Mouse (Mus musculus) heart, embryonic 11.5 days (tissue): ENCODE data around the gene Cyp2s1. TPM values are rescaled to one million over a fixed set of nuclear protein-coding genes. Genes with fewer than 3 reads are reported as not detected.
"Not testable (repeated sequence)": the region's sequence is repeated elsewhere in the genome, so short reads cannot be mapped to it uniquely, and the experiment has no call there.

Source experiments
- ATAC-seq: fragments of 200-750 bp; cut with Nextera tagmentation; replicated peaks from 2 replicates; pipeline ENCODE4 v1.8.0; 2017; ENCODE audit warnings: moderate library complexity; ENCODE audit not compliant: insufficient number of reproducible peaks, low FRiP score, low TSS enrichment
- H3K27ac ChIP-seq: fragments of 300-500 bp; sonication (generic); 2 replicates; pipeline ENCODE4 v1.5.1; 2014; ENCODE audit warnings: mild to moderate bottlenecking, low read depth, low read length
- H3K27me3 ChIP-seq: fragments of 300-500 bp; sonication (generic); 2 replicates; pipeline ENCODE4 v1.6.1; 2014; ENCODE audit warnings: mild to moderate bottlenecking, low read length, mixed read lengths; ENCODE audit not compliant: control insufficient read depth, insufficient read depth
- H3K36me3 ChIP-seq: fragments of 300-500 bp; sonication (generic); 2 replicates; pipeline ENCODE4 v1.6.1; 2014; ENCODE audit warnings: mild to moderate bottlenecking, low read length, moderate library complexity, mixed read lengths; ENCODE audit not compliant: control insufficient read depth, insufficient read depth
- H3K4me1 ChIP-seq: fragments of 300-500 bp; sonication (generic); 2 replicates; pipeline ENCODE4 v1.6.1; 2014; ENCODE audit warnings: low read length; ENCODE audit not compliant: control insufficient read depth, insufficient read depth
- H3K4me2 ChIP-seq: fragments of 300-500 bp; sonication (generic); 2 replicates; pipeline ENCODE4 v1.6.1; 2014; ENCODE audit warnings: mild to moderate bottlenecking, moderate library complexity
- H3K4me3 ChIP-seq: fragments of 300-500 bp; sonication (generic); 2 replicates; pipeline ENCODE4 v1.5.1; 2014; ENCODE audit warnings: low read depth, low read length
- H3K9ac ChIP-seq: fragments of 300-500 bp; sonication (generic); 2 replicates; pipeline ENCODE4 v1.6.1; 2014; ENCODE audit warnings: mild to moderate bottlenecking, low read depth, low read length, moderate library complexity
- H3K9me3 ChIP-seq: fragments of 300-500 bp; sonication (generic); replicated peaks from 2 replicates; pipeline ENCODE4 v1.6.1; 2016; ENCODE audit warnings: low read length; ENCODE audit not compliant: control insufficient read depth
- WGBS: fragments of 180-500 bp; shearing (Covaris S2); extraction: QIAGEN DNeasy Blood & Tissue Kit; methylation state at CpG from one replicate; pipeline ENCODE4 v1.1.7; 2014; ENCODE audit not compliant: insufficient replicate concordance; 5-methylcytosine and 5-hydroxymethylcytosine counted together
- polyA plus RNA-seq: library from polyadenylated mRNA; unstranded; fragments of >200 nt; fragmentation: Nextera tagmentation; extraction: Ambion mirVana; gene quantifications from 2 replicates; pipeline ENCODE4 v1.2.1, GENCODE M21; 2014

Gene Cyp2s1
- polyA plus RNA-seq, 1 experiment from 2014 or later, result 5.5 TPM

DNA sequence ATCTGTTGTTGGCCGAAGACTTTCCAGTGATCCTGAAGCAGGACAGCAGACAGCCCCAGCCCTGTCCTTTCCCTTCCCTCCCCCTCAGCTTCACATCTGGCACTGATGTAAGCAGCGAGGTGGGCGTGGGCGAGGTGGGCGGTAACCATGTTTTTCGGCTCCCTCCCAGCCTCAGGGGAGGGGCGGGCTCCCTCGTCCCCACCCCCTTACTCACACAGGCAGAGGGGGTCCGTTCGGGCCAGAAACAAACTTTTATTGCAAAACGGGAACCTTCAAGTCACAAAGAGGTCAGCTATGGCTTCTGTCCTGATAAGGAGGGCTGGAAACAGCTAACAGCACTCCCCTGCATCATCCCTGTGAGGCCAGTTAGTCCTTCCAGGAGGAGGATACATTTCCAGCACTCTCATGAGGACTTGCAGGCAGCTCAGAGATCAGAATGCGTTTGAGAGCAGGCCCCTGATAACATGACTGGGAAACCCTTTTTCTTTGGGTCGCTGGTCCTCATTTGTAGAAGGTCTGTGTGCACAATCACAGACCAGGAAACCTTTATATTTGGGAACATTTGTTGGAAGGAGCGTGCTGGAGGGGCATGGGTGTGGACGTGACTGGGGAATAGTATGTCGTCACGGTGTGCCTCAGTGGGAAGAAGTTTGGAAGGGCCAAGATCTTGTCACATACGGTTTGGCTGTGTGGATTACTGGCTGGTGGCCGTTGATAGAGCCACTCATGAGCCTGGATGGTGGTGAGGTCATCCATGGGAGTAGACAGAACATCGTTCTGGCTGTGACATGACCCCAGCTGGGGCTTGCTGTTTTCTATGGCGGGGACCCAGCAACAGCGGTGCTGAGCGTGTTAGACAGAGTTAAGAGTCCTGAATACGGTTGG is 14.2 kb downstream of the Cyp2s1 start:
- Histone ChIP-seq H3K27ac (peak overlapping the region; percentile 76), H3K36me3 (no peaks in the 10 kb centered on the region), H3K9me3 (peaks cover 2% of the 10 kb centered on the region; the same call in 1 of the 2 replicates), H3K4me2 (peak overlapping the region; percentile 62), H3K4me3 (peak overlapping the region; percentile 32), H3K27me3 (no peaks in the 10 kb centered on the region), H3K9ac (peak overlapping the region; percentile 58), H3K4me1 (peaks cover 12% of the 10 kb centered on the region)
- peak; percentile 68 for ATAC-seq
- 19% methylated on average over 24 of the region's 24 CpGs for WGBS

DNA sequence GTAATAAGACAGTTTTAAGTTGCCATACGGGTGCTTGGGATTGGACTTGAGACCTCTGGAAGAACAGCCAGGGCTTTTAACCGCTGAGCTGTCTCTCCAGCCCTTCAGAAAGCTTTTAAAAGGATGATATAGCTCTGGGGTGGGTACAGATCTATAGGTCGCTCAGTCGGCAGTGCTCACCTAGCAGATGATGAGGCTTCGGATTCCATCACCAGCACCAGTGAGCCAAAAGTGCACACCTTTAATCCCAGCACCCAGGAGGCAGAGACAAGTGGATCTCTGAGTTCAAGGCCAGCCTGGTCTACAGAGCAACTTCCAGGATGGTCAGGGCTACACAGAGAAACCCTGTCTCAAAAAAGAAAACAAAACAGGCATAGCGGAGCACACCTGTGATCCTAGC is 15.7 kb downstream of the Cyp2s1 start:
- H3K4me3 ChIP-seq, result no peak overlapping the region
- H3K9me3 ChIP-seq, result peaks cover 2% of the 10 kb centered on the region; the same call in 1 of the 2 replicates
- no peak overlapping the region for H3K27ac ChIP-seq
- no peak for ATAC-seq
- no peak overlapping the region for H3K4me2 ChIP-seq
- no peaks in the 10 kb centered on the region for H3K27me3 ChIP-seq
- peaks cover 12% of the 10 kb centered on the region for H3K4me1 ChIP-seq
- H3K36me3 ChIP-seq, result no peaks in the 10 kb centered on the region
- WGBS, result 89% methylated on average over 6 of the region's 6 CpGs
- no peak overlapping the region for H3K9ac ChIP-seq

DNA sequence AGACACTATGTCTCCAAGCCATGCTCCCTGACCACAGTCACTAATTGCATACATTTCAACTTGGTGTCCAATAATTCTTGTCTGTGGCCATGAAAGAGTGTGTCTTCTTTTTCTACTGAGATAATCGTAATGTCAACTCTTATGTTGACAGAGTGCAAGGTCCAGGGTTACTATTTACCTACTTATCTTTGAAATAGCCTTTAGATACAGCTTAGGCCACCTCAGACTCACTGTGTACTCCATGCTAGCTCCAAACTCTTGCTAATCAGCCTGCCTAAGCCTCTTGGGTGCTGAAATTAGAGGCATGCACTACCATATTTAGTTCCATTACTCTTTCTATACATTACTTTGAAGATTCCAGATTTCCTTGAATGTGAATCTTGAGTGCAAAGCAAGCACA is 17.3 kb downstream of the Cyp2s1 start:
- H3K4me3 ChIP-seq, result no peak overlapping the region
- peaks cover 8% of the 10 kb centered on the region; the same call in 1 of the 2 replicates for H3K4me1 ChIP-seq
- no peak overlapping the region for H3K9ac ChIP-seq
- H3K9me3 ChIP-seq, result peaks cover 2% of the 10 kb centered on the region; the same call in 1 of the 2 replicates
- H3K27ac ChIP-seq, result no peak overlapping the region
- no peak overlapping the region for H3K4me2 ChIP-seq
- ATAC-seq, result no peak
- no peaks in the 10 kb centered on the region for H3K27me3 ChIP-seq
- no peaks in the 10 kb centered on the region for H3K36me3 ChIP-seq
- 59% methylated on average over 1 of the region's 1 CpGs for WGBS

DNA sequence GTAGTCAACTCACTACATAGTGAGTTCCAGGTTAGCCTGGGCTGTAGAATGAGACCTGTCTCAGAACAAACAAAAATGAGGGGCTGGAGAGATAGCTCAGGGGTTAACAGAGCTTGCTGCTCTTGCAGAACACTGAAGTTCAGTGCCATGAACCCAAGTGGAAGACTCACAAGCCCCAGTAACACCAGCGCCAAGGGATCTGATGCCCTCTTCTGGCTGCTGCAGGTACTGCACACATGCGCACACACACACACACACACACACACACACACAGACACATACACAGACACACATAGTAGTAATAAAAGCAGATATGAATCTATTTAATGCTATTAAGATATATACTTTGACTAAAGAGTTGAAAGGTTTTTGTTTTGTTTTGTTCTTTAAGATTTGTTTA is 18.2 kb downstream of the Cyp2s1 start:
- no peak for ATAC-seq
- H3K27me3 ChIP-seq, result no peaks in the 10 kb centered on the region
- no peak overlapping the region for H3K4me3 ChIP-seq
- H3K36me3 ChIP-seq, result no peaks in the 10 kb centered on the region
- WGBS, result 76% methylated on average over 2 of the region's 2 CpGs
- peaks cover 8% of the 10 kb centered on the region; the same call in 1 of the 2 replicates for H3K4me1 ChIP-seq
- H3K9me3 ChIP-seq, result peaks cover 2% of the 10 kb centered on the region; the same call in 1 of the 2 replicates
- no peak overlapping the region for H3K9ac ChIP-seq
- H3K4me2 ChIP-seq, result no peak overlapping the region
- H3K27ac ChIP-seq, result no peak overlapping the region

DNA sequence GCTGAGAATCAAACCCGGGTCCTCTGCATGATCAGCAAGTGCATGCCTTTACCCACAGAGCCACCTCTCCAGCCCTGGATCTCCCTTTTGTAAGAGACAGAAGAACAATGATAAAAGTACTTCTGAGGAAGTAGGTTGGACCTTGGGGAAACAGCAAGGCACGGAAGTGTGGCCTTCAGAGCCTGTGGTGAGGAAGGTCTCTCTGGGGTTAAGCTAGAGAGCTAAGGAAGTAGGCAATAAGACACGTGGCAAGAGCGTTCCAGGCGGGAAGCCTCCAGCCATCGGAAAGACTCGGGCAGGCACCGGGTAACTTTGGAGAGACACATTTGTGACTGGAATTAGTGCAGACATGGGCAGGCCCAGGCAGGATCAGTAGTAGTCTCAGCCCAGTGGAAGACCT is 21.9 kb downstream of the Cyp2s1 start:
- 77% methylated on average over 8 of the region's 8 CpGs for WGBS
- Histone ChIP-seq H3K4me3 (no peak overlapping the region), H3K36me3 (no peaks in the 10 kb centered on the region), H3K27ac (no peak overlapping the region), H3K27me3 (no peaks in the 10 kb centered on the region), H3K4me2 (no peak overlapping the region), H3K9me3 (peaks cover 2% of the 10 kb centered on the region; the same call in 1 of the 2 replicates), H3K9ac (no peak overlapping the region), H3K4me1 (no peaks in the 10 kb centered on the region)
- ATAC-seq, result no peak

DNA sequence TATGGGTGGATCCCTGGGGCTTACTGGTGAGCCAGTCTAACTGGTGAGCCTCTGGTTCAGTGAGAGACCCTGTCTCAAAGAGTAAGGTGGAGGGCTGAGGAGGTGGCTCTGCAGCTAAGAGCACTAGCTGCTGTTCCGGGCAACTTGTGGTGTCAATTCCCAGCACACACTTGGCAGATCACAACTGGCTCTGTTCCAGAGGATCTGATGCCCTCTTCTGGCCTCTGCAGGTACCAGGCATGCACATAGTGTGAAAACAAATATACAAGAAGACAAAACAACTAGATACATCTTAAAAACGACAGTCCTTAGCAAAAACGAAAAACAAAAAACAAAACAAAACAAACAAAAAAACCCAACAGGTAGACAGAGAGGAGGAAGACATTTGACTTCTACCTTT is 23.0 kb downstream of the Cyp2s1 start:
- Histone ChIP-seq H3K4me1 (0 out of 2 replicates have a peak, but pooled peaks cover 6% of the 10 kb centered on the region), H3K9me3 (peaks cover 2% of the 10 kb centered on the region; the same call in 1 of the 2 replicates), H3K4me2 (no peak overlapping the region), H3K36me3 (no peaks in the 10 kb centered on the region), H3K4me3 (no peak overlapping the region), H3K27me3 (no peaks in the 10 kb centered on the region), H3K27ac (no peak overlapping the region), H3K9ac (no peak overlapping the region)
- 51% methylated on average over 3 of the region's 3 CpGs for WGBS
- no peak for ATAC-seq

DNA sequence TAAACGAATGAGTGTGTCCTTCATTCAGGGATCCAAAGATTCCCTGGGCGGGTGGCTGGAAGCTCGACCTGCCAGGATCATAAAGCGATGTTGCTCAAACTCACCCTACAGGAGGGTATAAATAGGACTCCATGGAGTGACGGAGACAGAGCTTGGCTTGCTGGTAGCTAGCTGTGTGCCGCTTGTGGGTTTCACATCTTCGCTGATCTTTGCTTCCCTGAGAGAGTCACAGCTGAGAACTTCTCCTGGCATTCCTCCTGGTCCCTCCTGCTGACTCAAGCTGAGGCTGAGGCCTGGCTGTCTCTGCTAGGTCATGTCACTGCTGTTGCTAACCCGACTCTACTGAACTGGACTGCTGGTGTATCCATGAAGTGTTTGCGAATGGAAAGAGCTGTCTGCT is 23.7 kb downstream of the Cyp2s1 start:
- not testable (repeated sequence) for H3K36me3 ChIP-seq, H3K4me1 ChIP-seq, H3K4me2 ChIP-seq

DNA sequence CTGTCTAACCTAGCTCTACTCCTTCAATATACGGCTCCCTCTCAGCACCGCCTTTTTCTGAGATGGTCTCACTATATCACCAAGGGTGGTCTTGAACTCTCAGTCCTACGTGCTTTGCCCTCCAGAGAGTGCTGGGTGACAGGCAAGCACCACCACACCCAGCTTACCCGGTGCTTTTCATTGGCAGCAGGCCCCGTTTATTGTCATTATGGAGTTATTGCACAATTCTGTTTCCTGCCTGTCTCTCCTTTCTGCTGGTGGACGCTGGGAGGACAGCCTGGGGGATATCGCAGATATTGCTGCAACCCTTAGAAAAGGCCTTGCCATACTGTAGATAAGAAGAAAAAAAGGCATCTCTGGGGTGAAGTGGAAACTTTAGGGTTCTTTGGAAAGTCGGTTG is 26.1 kb downstream of the Cyp2s1 start:
- 63% methylated on average over 8 of the region's 8 CpGs for WGBS
- Histone ChIP-seq H3K9ac (no peak overlapping the region), H3K27me3 (no peaks in the 10 kb centered on the region), H3K4me2 (no peak overlapping the region), H3K4me1 (peaks cover 19% of the 10 kb centered on the region), H3K9me3 (no peaks in the 10 kb centered on the region), H3K27ac (no peak overlapping the region), H3K36me3 (no peaks in the 10 kb centered on the region), H3K4me3 (no peak overlapping the region)
- no peak for ATAC-seq

More for the DNA sequence above, 23.7 kb downstream of the Cyp2s1 start:
- WGBS, result 56% methylated on average over 9 of the region's 9 CpGs
- not testable (repeated sequence) for H3K9me3 ChIP-seq, H3K9ac ChIP-seq, H3K4me3 ChIP-seq, H3K27me3 ChIP-seq, ATAC-seq, H3K27ac ChIP-seq

DNA sequence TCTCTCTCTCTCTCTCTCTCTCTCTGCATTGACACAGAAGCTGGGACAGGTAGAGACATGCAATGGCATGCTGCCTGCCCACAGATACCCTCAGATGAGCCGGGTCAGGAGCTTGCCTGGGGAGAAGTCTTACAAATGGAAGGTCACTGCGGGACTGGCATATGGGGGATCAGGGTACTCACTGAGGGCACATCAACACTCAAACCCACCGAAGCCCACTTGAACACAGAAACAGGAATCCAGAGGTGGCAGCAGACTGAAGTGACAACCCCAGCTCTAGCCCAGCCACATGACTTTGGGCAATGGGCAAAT is 27.6 kb downstream of the Cyp2s1 start:
- Histone ChIP-seq H3K4me2 (peak overlapping the region; percentile 93), H3K4me3 (peak overlapping the region; percentile 69; the same call in 1 of the 2 replicates), H3K27ac (peak overlapping the region; percentile 32; the same call in 1 of the 2 replicates), H3K36me3 (0 out of 2 replicates have a peak, but pooled peaks cover 3% of the 10 kb centered on the region), H3K9me3 (no peaks in the 10 kb centered on the region), H3K9ac (no peak overlapping the region), H3K4me1 (peaks cover 21% of the 10 kb centered on the region), H3K27me3 (no peaks in the 10 kb centered on the region)
- no peak for ATAC-seq
- WGBS, result 31% methylated on average over 3 of the region's 3 CpGs
